Mouse (Mus musculus): ENCODE measurements at regions not wholly inside any gene's neighbourhood (a gene's known extent, or its start where the extent isn't known, plus 50 kb on each side); places are given as distances from the start of the nearest gene placed in this dataset.

GRCm38 (mm10) chr2:21044007-21044406 is 75.3 kb upstream of the Arhgap21 start:
- DNase-seq (ENCODE audit: low spot score): no peak

- no peak for DNase-seq (ENCODE audit: low spot score)
These were observed 74.6 kb upstream of the Arhgap21 start for GRCm38 (mm10) chr2:21043302-21043701.

DNA sequence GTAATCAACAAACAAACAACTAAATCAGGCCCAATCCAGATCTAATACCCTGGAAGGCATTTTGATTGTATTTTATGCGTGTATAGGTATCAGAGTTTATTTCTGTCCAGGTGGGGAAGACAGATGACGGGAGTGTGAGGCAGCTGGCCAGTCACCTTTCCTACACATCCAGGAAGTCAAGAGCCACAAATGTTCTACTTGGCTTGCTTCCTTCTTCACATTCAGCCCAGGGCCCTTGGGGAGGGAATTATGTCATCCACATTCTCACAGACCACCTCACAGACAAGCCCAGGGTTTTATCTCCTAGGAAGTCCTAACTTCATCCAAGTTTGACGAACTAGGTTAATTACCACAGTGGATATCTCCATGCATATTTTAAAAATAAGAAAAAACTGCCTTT is 68.9 kb upstream of the Arhgap21 start:
- DNase-seq (ENCODE audit: low spot score): no peak

- no peak for DNase-seq (ENCODE audit: low spot score)
These were observed 68.5 kb upstream of the Arhgap21 start for GRCm38 (mm10) chr2:21037181-21037580.

DNA sequence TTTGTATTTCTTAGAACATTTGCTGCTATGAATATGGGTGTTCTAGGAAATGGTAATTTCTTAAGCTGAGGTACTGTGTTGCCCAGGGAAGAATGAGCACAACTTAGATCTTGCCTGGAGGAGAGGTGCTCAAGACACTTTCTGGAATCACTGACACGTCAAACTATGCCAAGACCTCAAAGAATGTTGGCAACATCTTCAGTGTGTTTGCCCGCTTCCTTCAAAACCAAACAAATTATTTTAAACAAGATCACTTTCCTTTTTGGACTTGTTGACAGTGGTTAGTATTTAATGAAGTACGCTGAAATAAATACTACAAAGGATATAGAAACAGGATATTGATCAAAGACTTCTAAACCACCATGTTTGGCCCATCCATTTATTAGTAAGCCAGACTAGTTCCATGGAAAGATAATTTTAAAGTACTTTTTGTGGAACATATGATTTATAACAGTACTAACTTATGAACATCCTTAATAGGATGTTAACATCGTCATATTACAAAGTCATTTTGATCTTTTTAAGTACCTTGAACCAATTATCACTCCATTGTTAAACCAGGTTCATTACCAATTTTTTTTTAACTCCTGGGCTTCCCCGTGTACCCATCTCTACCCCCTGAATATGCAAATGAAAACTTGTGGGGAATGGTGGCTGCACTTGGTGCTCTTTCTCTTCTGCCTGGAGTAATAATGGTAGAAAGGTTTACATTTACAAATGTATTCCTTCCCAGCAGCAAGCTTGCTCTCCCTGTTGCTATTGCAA is 67.4 kb upstream of the Arhgap21 start:
- DNase-seq (ENCODE audit: low spot score): no peak

GRCm38 (mm10) chr2:21034651-21035050 is 66.0 kb upstream of the Arhgap21 start:
- DNase-seq (ENCODE audit: low spot score): no peak

DNA sequence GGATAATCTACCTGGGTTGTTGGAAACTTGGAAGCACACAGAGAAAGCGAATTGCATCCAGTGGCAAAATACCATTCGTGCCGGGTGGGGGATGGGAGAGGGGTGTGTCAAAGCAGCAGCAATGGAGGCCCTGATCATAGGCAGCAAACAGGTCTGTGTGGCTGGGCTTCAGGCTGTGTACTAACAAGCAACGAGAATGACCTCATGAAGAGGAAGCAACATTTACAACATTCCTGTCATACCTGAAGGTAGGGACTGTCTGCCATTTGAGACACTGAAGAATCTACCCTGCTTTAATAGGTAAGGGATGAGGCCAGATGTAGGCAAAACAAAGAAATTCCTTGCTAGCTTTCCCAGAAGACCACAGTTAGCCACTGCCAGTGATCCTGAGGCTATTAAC is 62.0 kb upstream of the Arhgap21 start:
- no peak for DNase-seq (ENCODE audit: low spot score)

- no peak for DNase-seq (ENCODE audit: low spot score)
These were observed 60.8 kb upstream of the Arhgap21 start for GRCm38 (mm10) chr2:21029391-21030010.

DNA sequence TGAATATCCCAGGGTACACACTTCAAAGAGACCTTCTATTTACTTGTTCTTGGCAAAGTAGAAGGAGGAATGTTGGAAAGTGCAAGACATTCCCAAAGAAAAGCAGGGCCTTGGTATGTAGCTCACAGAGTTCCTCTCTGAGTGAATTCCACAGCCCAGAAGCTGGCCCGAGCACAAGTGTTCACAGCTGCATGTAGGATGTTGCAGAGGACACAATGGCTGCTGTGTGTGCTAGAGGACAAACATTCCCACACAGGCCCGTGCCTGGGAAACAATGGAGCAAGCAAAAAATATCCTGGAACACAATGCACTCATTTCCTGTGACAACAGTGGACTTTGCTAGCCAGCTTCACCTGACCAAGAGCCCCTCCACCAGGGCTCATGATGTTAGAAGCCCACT is 59.9 kb upstream of the Arhgap21 start:
- DNase-seq (ENCODE audit: low spot score): no peak

GRCm38 (mm10) chr2:21018535-21018934 is 49.9 kb upstream of the Arhgap21 start:
- no peak for DNase-seq (ENCODE audit: low spot score)

Data from c-Kit-positive CD71-positive TER-119-positive erythroid progenitor cells, embryonic 14.5 days (primary cell).